Mouse (Mus musculus): ENCODE data around the gene Dnajc11. TPM values are rescaled to one million over a fixed set of nuclear protein-coding genes. Genes with fewer than 3 reads are reported as not detected.
A peak's percentile ranks its signal among the peaks of the same experiment; 100 is the strongest.

Gene Dnajc11
- polyA plus RNA-seq, 1 experiment from 2014 or later: 71.4 TPM

- WGBS: 93% methylated on average over 26 of the region's 26 CpGs
- H3K36me3 ChIP-seq: peaks cover 74% of the 10 kb centered on the region
Observed at GRCm38 (mm10) chr4:151968204-151968921, 34.9 kb downstream of the Dnajc11 start.

DNA sequence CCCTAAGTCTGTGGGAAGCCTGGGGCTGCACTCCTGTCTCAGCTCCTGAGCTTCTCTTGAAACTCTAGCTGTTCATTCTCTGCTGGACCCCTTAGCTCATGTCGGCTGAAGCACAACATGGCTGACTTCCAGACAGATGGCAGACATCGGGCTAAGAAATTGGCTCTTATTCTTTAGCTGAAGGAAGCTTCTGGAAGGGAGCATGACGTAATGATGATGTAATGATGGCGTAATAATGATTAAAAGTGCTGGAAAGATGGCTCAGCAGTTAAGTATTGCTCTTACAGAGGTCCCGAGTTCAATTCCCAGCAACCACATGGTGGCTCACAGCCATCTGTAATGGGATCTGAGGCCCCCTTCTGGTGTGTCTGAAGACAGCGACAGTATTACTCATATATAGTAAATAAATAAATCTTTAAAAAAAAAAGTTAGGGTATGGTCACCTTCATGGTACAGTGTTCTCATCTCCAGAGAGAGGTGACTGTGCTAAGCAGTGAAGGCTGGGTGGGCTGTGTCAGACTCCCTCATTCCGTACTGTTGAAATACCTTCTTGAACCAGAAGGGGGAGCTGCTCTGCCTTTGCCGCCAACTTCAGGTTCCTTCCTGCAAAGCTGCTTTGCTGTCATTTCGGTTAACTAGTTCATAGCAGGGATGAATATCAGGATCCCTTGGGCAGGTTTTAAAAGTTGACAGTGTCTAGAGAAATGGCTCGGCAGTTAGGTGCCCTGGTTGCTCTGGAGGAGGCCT lies 38.9 kb downstream of the Dnajc11 start:
- H3K4me1 ChIP-seq: no peaks in the 10 kb centered on the region
- no peak overlapping the region for H3K9ac ChIP-seq
- H3K27me3 ChIP-seq: no peaks in the 10 kb centered on the region
- WGBS: 67% methylated on average over 10 of the region's 10 CpGs
- no peaks in the 10 kb centered on the region for H3K9me3 ChIP-seq
- H3K27ac ChIP-seq: no peak overlapping the region
- ATAC-seq (ENCODE audit: insufficient number of reproducible peaks, insufficient read depth, low FRiP score, low TSS enrichment, low read depth): no peak
- H3K4me3 ChIP-seq: no peak overlapping the region
- H3K4me2 ChIP-seq: no peak overlapping the region
- peaks cover 80% of the 10 kb centered on the region for H3K36me3 ChIP-seq

More at GRCm38 (mm10) chr4:151968204-151968921, 34.9 kb downstream of the Dnajc11 start:
- no peak overlapping the region for H3K9ac ChIP-seq
- no peaks in the 10 kb centered on the region; the same call in 1 of the 2 replicates for H3K9me3 ChIP-seq
- no peak overlapping the region for H3K27ac ChIP-seq
- H3K4me1 ChIP-seq: no peaks in the 10 kb centered on the region
- no peak overlapping the region for H3K4me2 ChIP-seq
- H3K4me3 ChIP-seq: no peak overlapping the region
- no peaks in the 10 kb centered on the region for H3K27me3 ChIP-seq
- ATAC-seq (ENCODE audit: insufficient number of reproducible peaks, insufficient read depth, low FRiP score, low TSS enrichment, low read depth): no peak

DNA sequence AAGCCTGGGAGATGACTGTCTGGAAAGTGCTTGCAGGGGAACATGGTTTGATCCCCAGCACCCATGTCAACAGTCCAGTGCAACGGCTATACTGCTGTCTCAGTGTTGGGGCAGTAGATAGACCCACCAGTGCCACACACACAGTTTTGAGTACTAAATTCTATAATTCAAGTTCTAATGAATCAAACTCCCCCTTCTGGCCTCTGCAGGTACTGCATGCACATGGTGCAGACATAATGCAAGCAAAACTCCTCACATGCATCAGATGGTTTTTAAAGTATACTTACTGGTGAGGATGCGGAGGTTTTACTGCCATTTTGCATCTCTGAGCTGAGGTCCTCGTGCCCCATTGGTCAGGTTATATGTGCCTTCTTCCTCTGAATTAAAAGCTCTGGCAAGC lies 42.0 kb downstream of the Dnajc11 start:
- Histone ChIP-seq H3K4me3 (no peak overlapping the region), H3K36me3 (peaks cover 78% of the 10 kb centered on the region), H3K9ac (no peak overlapping the region), H3K27me3 (no peaks in the 10 kb centered on the region), H3K4me1 (no peaks in the 10 kb centered on the region), H3K4me2 (no peak overlapping the region), H3K9me3 (no peaks in the 10 kb centered on the region), H3K27ac (no peak overlapping the region)
- WGBS: 91% methylated on average over 3 of the region's 3 CpGs
- no peak for ATAC-seq (ENCODE audit: insufficient number of reproducible peaks, insufficient read depth, low FRiP score, low TSS enrichment, low read depth)

- Histone ChIP-seq H3K4me3 (no peak overlapping the region), H3K27me3 (no peaks in the 10 kb centered on the region), H3K9ac (0 out of 2 replicates have a peak overlapping the region, but pooled peaks have one; percentile 6), H3K4me1 (peaks cover 3% of the 10 kb centered on the region; the same call in 1 of the 2 replicates), H3K9me3 (no peaks in the 10 kb centered on the region), H3K27ac (0 out of 2 replicates have a peak overlapping the region, but pooled peaks have one; percentile 22), H3K36me3 (peaks cover 79% of the 10 kb centered on the region), H3K4me2 (no peak overlapping the region)
- 44% methylated on average over 10 of the region's 10 CpGs for WGBS
- ATAC-seq (ENCODE audit: insufficient number of reproducible peaks, insufficient read depth, low FRiP score, low TSS enrichment, low read depth): no peak
Observed at GRCm38 (mm10) chr4:151977748-151978147, 44.3 kb downstream of the Dnajc11 start.

- Histone ChIP-seq H3K4me2 (no peak overlapping the region), H3K4me3 (no peak overlapping the region), H3K27ac (no peak overlapping the region), H3K27me3 (no peaks in the 10 kb centered on the region), H3K36me3 (peaks cover 75% of the 10 kb centered on the region), H3K9me3 (no peaks in the 10 kb centered on the region), H3K4me1 (peaks cover 18% of the 10 kb centered on the region), H3K9ac (no peak overlapping the region)
- ATAC-seq (ENCODE audit: insufficient number of reproducible peaks, insufficient read depth, low FRiP score, low TSS enrichment, low read depth): no peak
- WGBS: 74% methylated on average over 8 of the region's 8 CpGs
Observed at GRCm38 (mm10) chr4:151980699-151981098, 47.2 kb downstream of the Dnajc11 start.

DNA sequence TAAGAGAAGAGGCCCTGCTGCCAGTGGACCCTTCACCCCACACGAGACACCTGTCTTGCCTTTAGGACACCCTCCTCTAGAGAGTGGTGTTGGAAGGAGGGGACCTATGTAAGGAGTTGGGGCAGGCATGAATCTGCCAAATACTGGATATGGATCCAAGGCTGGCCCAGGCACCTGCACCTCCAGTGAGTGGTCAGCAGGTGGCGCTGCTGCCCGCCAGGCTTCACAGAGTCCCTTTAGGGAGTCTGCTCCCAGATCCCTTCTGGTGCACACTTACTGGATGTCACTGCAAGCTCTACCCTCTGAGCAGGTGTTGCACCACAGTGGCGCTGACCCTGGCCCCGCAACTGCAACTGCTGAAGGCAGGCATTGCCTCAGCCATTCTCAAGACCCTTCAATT lies 47.9 kb downstream of the Dnajc11 start:
- Histone ChIP-seq H3K27ac (no peak overlapping the region), H3K27me3 (no peaks in the 10 kb centered on the region), H3K9ac (no peak overlapping the region), H3K9me3 (no peaks in the 10 kb centered on the region), H3K4me1 (peaks cover 25% of the 10 kb centered on the region), H3K4me3 (no peak overlapping the region), H3K36me3 (peaks cover 76% of the 10 kb centered on the region), H3K4me2 (no peak overlapping the region)
- WGBS: 14% methylated on average over 5 of the region's 5 CpGs
- peak; percentile 4; the same call in 1 of the 2 replicates for ATAC-seq (ENCODE audit: insufficient number of reproducible peaks, insufficient read depth, low FRiP score, low TSS enrichment, low read depth)

GRCm38 (mm10) chr4:151983043-151983442 lies 49.6 kb downstream of the Dnajc11 start:
- WGBS: 47% methylated on average over 17 of the region's 17 CpGs
- Histone ChIP-seq H3K36me3 (peaks cover 64% of the 10 kb centered on the region), H3K4me1 (peaks cover 42% of the 10 kb centered on the region), H3K9ac (no peak overlapping the region), H3K4me3 (no peak overlapping the region), H3K4me2 (no peak overlapping the region), H3K27me3 (no peaks in the 10 kb centered on the region), H3K27ac (0 out of 2 replicates have a peak overlapping the region, but pooled peaks have one; percentile 2), H3K9me3 (no peaks in the 10 kb centered on the region)
- no peak for ATAC-seq (ENCODE audit: insufficient number of reproducible peaks, insufficient read depth, low FRiP score, low TSS enrichment, low read depth)

GRCm38 (mm10) chr4:151983560-151983959 lies 50.1 kb downstream of the Dnajc11 start:
- 0 out of 2 replicates have a peak overlapping the region, but pooled peaks have one; percentile 2 for H3K27ac ChIP-seq
- 31% methylated on average over 8 of the region's 9 CpGs for WGBS
- H3K27me3 ChIP-seq: no peaks in the 10 kb centered on the region
- no peak overlapping the region for H3K4me2 ChIP-seq
- no peak for ATAC-seq (ENCODE audit: insufficient number of reproducible peaks, insufficient read depth, low FRiP score, low TSS enrichment, low read depth)
- no peaks in the 10 kb centered on the region for H3K9me3 ChIP-seq
- H3K4me3 ChIP-seq: no peak overlapping the region
- H3K4me1 ChIP-seq: peaks cover 45% of the 10 kb centered on the region
- no peak overlapping the region for H3K9ac ChIP-seq
- peaks cover 60% of the 10 kb centered on the region for H3K36me3 ChIP-seq

DNA sequence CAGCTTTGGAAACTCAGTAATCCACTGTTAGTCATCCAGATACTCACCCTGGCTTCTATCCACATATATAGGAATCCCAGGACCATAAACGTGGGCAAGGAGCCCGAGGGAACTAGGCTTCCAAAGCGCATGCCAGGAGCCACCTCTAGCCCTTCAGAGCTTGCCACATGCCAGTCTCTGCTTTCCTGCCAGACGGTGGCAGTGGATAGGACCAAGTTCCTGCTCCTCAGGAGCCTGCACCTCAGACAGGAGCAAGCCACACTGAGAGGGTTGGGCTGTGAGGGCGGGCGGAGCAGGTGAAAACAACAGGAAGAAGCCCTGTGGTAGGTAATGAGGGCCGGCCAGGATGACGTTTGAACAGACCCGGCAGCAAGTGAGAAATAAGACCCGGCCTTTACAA lies 52.4 kb downstream of the Dnajc11 start:
- ATAC-seq (ENCODE audit: insufficient number of reproducible peaks, insufficient read depth, low FRiP score, low TSS enrichment, low read depth): no peak
- peaks cover 55% of the 10 kb centered on the region for H3K36me3 ChIP-seq
- WGBS: 40% methylated on average over 10 of the region's 10 CpGs
- H3K4me3 ChIP-seq: no peak overlapping the region
- H3K4me2 ChIP-seq: no peak overlapping the region
- H3K4me1 ChIP-seq: peaks cover 58% of the 10 kb centered on the region
- H3K9me3 ChIP-seq: no peaks in the 10 kb centered on the region
- H3K27me3 ChIP-seq: no peaks in the 10 kb centered on the region
- no peak overlapping the region for H3K27ac ChIP-seq
- no peak overlapping the region for H3K9ac ChIP-seq

DNA sequence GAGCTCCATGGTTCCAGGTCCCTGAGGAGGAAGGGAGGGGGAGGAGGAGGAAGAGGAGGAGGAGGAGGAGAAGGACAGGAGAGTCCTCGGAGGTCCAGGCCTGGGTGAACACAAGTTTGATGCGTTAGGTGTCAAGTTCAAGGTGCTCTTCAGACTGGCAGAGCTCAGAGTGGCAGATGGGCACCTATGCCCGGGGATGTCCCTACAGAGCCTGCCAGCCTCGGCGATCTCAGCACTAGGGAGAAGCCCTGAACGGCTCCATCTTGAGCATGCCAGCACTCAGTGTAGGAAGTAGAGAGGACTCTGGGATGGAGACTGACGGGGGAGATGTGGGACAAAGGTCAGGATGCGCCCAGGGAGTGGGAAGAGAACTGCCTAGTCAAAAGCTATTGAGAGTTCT lies 53.2 kb downstream of the Dnajc11 start:
- H3K27me3 ChIP-seq: no peaks in the 10 kb centered on the region
- H3K9me3 ChIP-seq: no peaks in the 10 kb centered on the region
- WGBS: 71% methylated on average over 8 of the region's 8 CpGs
- no peak for ATAC-seq (ENCODE audit: insufficient number of reproducible peaks, insufficient read depth, low FRiP score, low TSS enrichment, low read depth)
- no peak overlapping the region for H3K4me3 ChIP-seq
- no peak overlapping the region for H3K4me2 ChIP-seq
- no peak overlapping the region for H3K27ac ChIP-seq
- peaks cover 59% of the 10 kb centered on the region for H3K36me3 ChIP-seq
- 0 out of 2 replicates have a peak overlapping the region, but pooled peaks have one; percentile 27 for H3K9ac ChIP-seq
- H3K4me1 ChIP-seq: peaks cover 57% of the 10 kb centered on the region

DNA sequence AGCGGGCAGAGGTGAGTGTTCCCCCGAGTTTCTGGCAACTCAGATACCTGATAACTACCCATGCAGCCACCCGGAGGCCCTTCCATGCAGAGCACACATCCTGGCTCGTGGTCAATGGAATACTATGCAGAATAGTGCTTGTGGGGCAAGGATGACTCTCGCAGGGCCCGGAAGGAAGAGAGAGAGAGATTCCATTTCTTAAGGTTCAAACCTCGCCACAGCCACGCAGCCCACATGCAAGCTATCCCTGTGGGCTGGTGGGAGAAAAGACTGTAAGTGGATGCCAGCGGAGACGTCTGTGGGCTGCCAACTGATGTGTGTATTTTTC lies 54.5 kb downstream of the Dnajc11 start:
- Histone ChIP-seq H3K4me2 (peak overlapping the region; percentile 82), H3K9me3 (no peaks in the 10 kb centered on the region), H3K36me3 (peaks cover 60% of the 10 kb centered on the region), H3K4me3 (peak overlapping the region; percentile 90), H3K27ac (peak overlapping the region; percentile 92), H3K27me3 (no peaks in the 10 kb centered on the region), H3K9ac (peak overlapping the region; percentile 97), H3K4me1 (peaks cover 55% of the 10 kb centered on the region)
- ATAC-seq (ENCODE audit: insufficient number of reproducible peaks, insufficient read depth, low FRiP score, low TSS enrichment, low read depth): no peak
- 17% methylated on average over 10 of the region's 10 CpGs for WGBS

Data from embryonic facial prominence, embryonic 13.5 days (tissue).